Mouse (Mus musculus): ENCODE measurements at regions not wholly inside any gene's neighbourhood (a gene's known extent, or its start where the extent isn't known, plus 50 kb on each side); places are given as distances from the start of the nearest gene placed in this dataset.

- Histone ChIP-seq H3K36me3 (ENCODE audit: control insufficient read depth, insufficient read depth, low read length) (no peaks in the 10 kb centered on the region), H3K4me3 (ENCODE audit: low read depth, low read length) (no peak overlapping the region), H3K27me3 (replicated peaks; ENCODE audit: control insufficient read depth, insufficient read depth, low read length) (no peaks in the 10 kb centered on the region), H3K4me1 (ENCODE audit: control insufficient read depth, insufficient read depth, low read length) (no peaks in the 10 kb centered on the region), H3K9ac (ENCODE audit: low read depth, low read length) (no peak overlapping the region), H3K9me3 (ENCODE audit: control insufficient read depth, low read length) (no peaks in the 10 kb centered on the region), H3K4me2 (ENCODE audit: low read depth, low read length) (no peak overlapping the region), H3K27ac (replicated peaks; ENCODE audit: low read depth, low read length) (no peak overlapping the region)
- DNase-seq (ENCODE audit: low spot score) (no peak), ATAC-seq (ENCODE audit: low read depth) (no peak)
- WGBS = 82% methylated on average over 5 of the region's 5 CpGs
These were observed 179.5 kb downstream of the Ets1 start for GRCm38 (mm10) chr9:32815473-32815872.

GRCm38 (mm10) chr9:32816649-32817425, 180.8 kb downstream of the Ets1 start:
- no peak for ATAC-seq (ENCODE audit: low read depth)
- no peak overlapping the region for H3K27ac ChIP-seq (replicated peaks; ENCODE audit: low read depth, low read length)
- WGBS = 71% methylated on average over 9 of the region's 9 CpGs

GRCm38 (mm10) chr9:32817442-32818358, 181.7 kb downstream of the Ets1 start:
- H3K27me3 ChIP-seq (replicated peaks; ENCODE audit: control insufficient read depth, insufficient read depth, low read length) = no peaks in the 10 kb centered on the region
- ATAC-seq (ENCODE audit: low read depth) (no peak), DNase-seq (ENCODE audit: low spot score) (no peak)
- H3K27ac ChIP-seq (replicated peaks; ENCODE audit: low read depth, low read length) = no peak overlapping the region
- H3K9me3 ChIP-seq (ENCODE audit: control insufficient read depth, low read length) = no peaks in the 10 kb centered on the region
- no peaks in the 10 kb centered on the region for H3K36me3 ChIP-seq (ENCODE audit: control insufficient read depth, insufficient read depth, low read length)
- no peak overlapping the region for H3K4me3 ChIP-seq (ENCODE audit: low read depth, low read length)
- 66% methylated on average over 7 of the region's 7 CpGs for WGBS
- H3K4me2 ChIP-seq (ENCODE audit: low read depth, low read length) = no peak overlapping the region
- H3K4me1 ChIP-seq (ENCODE audit: control insufficient read depth, insufficient read depth, low read length) = no peaks in the 10 kb centered on the region
- H3K9ac ChIP-seq (ENCODE audit: low read depth, low read length) = no peak overlapping the region

More at GRCm38 (mm10) chr9:32816649-32817425, 180.8 kb downstream of the Ets1 start:
- Histone ChIP-seq H3K27me3 (replicated peaks; ENCODE audit: control insufficient read depth, insufficient read depth, low read length) (no peaks in the 10 kb centered on the region), H3K9me3 (ENCODE audit: control insufficient read depth, low read length) (no peaks in the 10 kb centered on the region), H3K4me1 (ENCODE audit: control insufficient read depth, insufficient read depth, low read length) (no peaks in the 10 kb centered on the region), H3K4me3 (ENCODE audit: low read depth, low read length) (no peak overlapping the region), H3K4me2 (ENCODE audit: low read depth, low read length) (no peak overlapping the region), H3K9ac (ENCODE audit: low read depth, low read length) (no peak overlapping the region), H3K36me3 (ENCODE audit: control insufficient read depth, insufficient read depth, low read length) (no peaks in the 10 kb centered on the region)
- DNase-seq (ENCODE audit: low spot score) = no peak

GRCm38 (mm10) chr9:32823439-32824133, 187.6 kb downstream of the Ets1 start:
- Histone ChIP-seq H3K36me3 (ENCODE audit: control insufficient read depth, insufficient read depth, low read length) (no peaks in the 10 kb centered on the region), H3K9ac (ENCODE audit: low read depth, low read length) (no peak overlapping the region), H3K9me3 (ENCODE audit: control insufficient read depth, low read length) (no peaks in the 10 kb centered on the region), H3K4me3 (ENCODE audit: low read depth, low read length) (no peak overlapping the region), H3K4me2 (ENCODE audit: low read depth, low read length) (peak overlapping the region; percentile 10; the same call in 1 of the 2 replicates), H3K27ac (replicated peaks; ENCODE audit: low read depth, low read length) (no peak overlapping the region), H3K4me1 (ENCODE audit: control insufficient read depth, insufficient read depth, low read length) (peaks cover 13% of the 10 kb centered on the region), H3K27me3 (replicated peaks; ENCODE audit: control insufficient read depth, insufficient read depth, low read length) (no peaks in the 10 kb centered on the region)
- peak; percentile 88 for DNase-seq (ENCODE audit: low spot score)
- ATAC-seq (ENCODE audit: low read depth) = peak; percentile 72; the same call in 1 of the 2 replicates
- WGBS = 12% methylated on average over 8 of the region's 8 CpGs

- Histone ChIP-seq H3K4me1 (ENCODE audit: control insufficient read depth, insufficient read depth, low read length) (peaks cover 13% of the 10 kb centered on the region), H3K4me2 (ENCODE audit: low read depth, low read length) (0 out of 2 replicates have a peak overlapping the region, but pooled peaks have one; percentile 10), H3K9me3 (ENCODE audit: control insufficient read depth, low read length) (no peaks in the 10 kb centered on the region), H3K36me3 (ENCODE audit: control insufficient read depth, insufficient read depth, low read length) (no peaks in the 10 kb centered on the region), H3K27me3 (replicated peaks; ENCODE audit: control insufficient read depth, insufficient read depth, low read length) (no peaks in the 10 kb centered on the region), H3K4me3 (ENCODE audit: low read depth, low read length) (no peak overlapping the region), H3K9ac (ENCODE audit: low read depth, low read length) (no peak overlapping the region), H3K27ac (replicated peaks; ENCODE audit: low read depth, low read length) (no peak overlapping the region)
- ATAC-seq (ENCODE audit: low read depth) = no peak
- DNase-seq (ENCODE audit: low spot score) = peak; percentile 72
- 33% methylated on average over 6 of the region's 6 CpGs for WGBS
These were observed 188.1 kb downstream of the Ets1 start for GRCm38 (mm10) chr9:32824134-32824531.

GRCm38 (mm10) chr9:32830268-32830891, 194.4 kb downstream of the Ets1 start:
- Histone ChIP-seq H3K4me2 (ENCODE audit: low read depth, low read length) (no peak overlapping the region), H3K9ac (ENCODE audit: low read depth, low read length) (no peak overlapping the region), H3K36me3 (ENCODE audit: control insufficient read depth, insufficient read depth, low read length) (no peaks in the 10 kb centered on the region), H3K27me3 (replicated peaks; ENCODE audit: control insufficient read depth, insufficient read depth, low read length) (no peaks in the 10 kb centered on the region), H3K4me1 (ENCODE audit: control insufficient read depth, insufficient read depth, low read length) (peaks cover 11% of the 10 kb centered on the region; the same call in 1 of the 2 replicates), H3K9me3 (ENCODE audit: control insufficient read depth, low read length) (no peaks in the 10 kb centered on the region), H3K4me3 (ENCODE audit: low read depth, low read length) (no peak overlapping the region), H3K27ac (replicated peaks; ENCODE audit: low read depth, low read length) (no peak overlapping the region)
- ATAC-seq (ENCODE audit: low read depth) (no peak), DNase-seq (ENCODE audit: low spot score) (peak; percentile 71)
- WGBS = 25% methylated on average over 2 of the region's 2 CpGs

GRCm38 (mm10) chr9:32833373-32833772, 197.4 kb downstream of the Ets1 start:
- no peaks in the 10 kb centered on the region for H3K27me3 ChIP-seq (replicated peaks; ENCODE audit: control insufficient read depth, insufficient read depth, low read length)
- peaks cover 16% of the 10 kb centered on the region; the same call in 1 of the 2 replicates for H3K4me1 ChIP-seq (ENCODE audit: control insufficient read depth, insufficient read depth, low read length)
- H3K9ac ChIP-seq (ENCODE audit: low read depth, low read length) = no peak overlapping the region
- no peaks in the 10 kb centered on the region for H3K36me3 ChIP-seq (ENCODE audit: control insufficient read depth, insufficient read depth, low read length)
- DNase-seq (ENCODE audit: low spot score) (no peak), ATAC-seq (ENCODE audit: low read depth) (no peak)
- no peak overlapping the region for H3K27ac ChIP-seq (replicated peaks; ENCODE audit: low read depth, low read length)
- no peaks in the 10 kb centered on the region for H3K9me3 ChIP-seq (ENCODE audit: control insufficient read depth, low read length)
- no peak overlapping the region for H3K4me3 ChIP-seq (ENCODE audit: low read depth, low read length)
- 87% methylated on average over 8 of the region's 8 CpGs for WGBS
- no peak overlapping the region for H3K4me2 ChIP-seq (ENCODE audit: low read depth, low read length)

All from embryonic facial prominence, embryonic 14.5 days (tissue).